Mouse (Mus musculus): ENCODE measurements at regions not wholly inside any gene's neighbourhood (a gene's known extent, or its start where the extent isn't known, plus 50 kb on each side); places are given as distances from the start of the nearest gene placed in this dataset.

DNA sequence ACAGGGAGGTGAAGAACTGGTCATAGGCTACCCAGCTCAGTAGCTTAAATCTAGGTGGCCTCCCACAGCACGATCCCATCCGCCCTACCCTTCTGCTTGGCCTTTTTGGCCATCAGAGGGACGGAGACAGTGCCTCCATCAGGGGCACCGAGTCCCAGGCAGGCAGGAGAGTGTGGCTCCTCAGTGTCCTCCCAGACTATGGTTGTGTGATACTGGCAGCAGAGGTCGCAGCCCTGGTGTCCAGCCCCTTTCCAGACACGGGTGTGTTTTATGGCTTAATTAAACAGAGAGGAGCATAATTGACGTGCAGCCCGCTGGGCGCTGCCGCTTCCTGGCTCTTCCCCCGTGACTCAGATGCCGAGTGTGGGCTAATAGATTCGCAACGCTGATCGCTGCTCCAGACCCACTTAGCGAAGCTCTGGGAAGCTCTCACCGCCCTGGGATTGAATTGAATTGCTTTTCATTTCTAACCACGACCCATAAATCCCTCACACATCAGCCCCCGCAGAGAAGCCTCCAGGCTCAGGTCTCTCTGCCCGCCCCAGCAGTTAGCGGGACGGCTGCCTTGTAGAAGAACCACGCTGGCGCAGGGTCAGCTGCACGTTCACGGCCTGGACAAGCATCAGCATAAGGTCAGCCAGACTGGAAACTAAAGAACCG lies 126.9 kb downstream of the Plxna1 start:
- DNase-seq (ENCODE audit: low read depth, low spot score): no peak
- no peak overlapping the region for H3K27ac ChIP-seq (ENCODE audit: control insufficient read depth, low read depth, low read length)
- H3K9me3 ChIP-seq (replicated peaks; ENCODE audit: insufficient read depth, low read length): no peaks in the 10 kb centered on the region
- H3K27me3 ChIP-seq (ENCODE audit: control insufficient read depth in 1 of 2, insufficient read depth in 2 of 2, low read length in 2 of 2): peaks cover 4% of the 10 kb centered on the region in 2 experiments; a peak in 3 of 4 replicates
- TF ChIP-seq GABPA (IDR thresholded peaks at IDR 0.05; ENCODE audit: low read depth, low read length) (no peak), RCOR1 (IDR thresholded peaks at IDR 0.05; ENCODE audit: low read depth, low read length) (no peak), ZKSCAN1 (IDR thresholded peaks at IDR 0.05; ENCODE audit: low read depth, low read length) (no peak), ZMIZ1 (IDR thresholded peaks at IDR 0.05; ENCODE audit: low read depth, low read length) (no peak), POLR2A (IDR thresholded peaks at IDR 0.05; ENCODE audit: control insufficient read depth in 1 of 2, insufficient read depth in 1 of 2, low read depth in 1 of 2, low read length in 2 of 2, poor library complexity in 1 of 2) (no peak), BHLHE40 (IDR thresholded peaks at IDR 0.05; ENCODE audit: borderline replicate concordance, low read depth, low read length) (no peak), CHD2 (IDR thresholded peaks at IDR 0.05; ENCODE audit: low read length) (no peak), MAFK (IDR thresholded peaks at IDR 0.05; ENCODE audit: borderline replicate concordance, low read depth, low read length) (no peak), GATA1 (IDR thresholded peaks at IDR 0.05; ENCODE audit: low read depth, low read length) (no peak), HCFC1 (IDR thresholded peaks at IDR 0.05; ENCODE audit: low read depth, low read length) (no peak), JUND (IDR thresholded peaks at IDR 0.05; ENCODE audit: low read depth, low read length) (no peak), RAD21 (IDR thresholded peaks at IDR 0.05; ENCODE audit: low read depth, low read length) (no peak)
- H3K4me3 ChIP-seq (ENCODE audit: control insufficient read depth in 1 of 2, insufficient read depth in 1 of 2, low read depth in 2 of 2, low read length in 2 of 2): no peak overlapping the region
- H3K36me3 ChIP-seq (ENCODE audit: control insufficient read depth in 1 of 2, insufficient read depth in 2 of 2, low read length in 2 of 2): no peaks in the 10 kb centered on the region
- no peak overlapping the region for H3K9ac ChIP-seq (ENCODE audit: control insufficient read depth, low read depth, low read length, poor library complexity, severe bottlenecking)
- no peaks in the 10 kb centered on the region for H3K4me1 ChIP-seq (ENCODE audit: control insufficient read depth in 1 of 2, insufficient read depth in 2 of 2, low read length in 2 of 2)
- no peaks in the 10 kb centered on the region for H3K79me2 ChIP-seq (ENCODE audit: control insufficient read depth, insufficient read depth, low read length, poor library complexity)

DNA sequence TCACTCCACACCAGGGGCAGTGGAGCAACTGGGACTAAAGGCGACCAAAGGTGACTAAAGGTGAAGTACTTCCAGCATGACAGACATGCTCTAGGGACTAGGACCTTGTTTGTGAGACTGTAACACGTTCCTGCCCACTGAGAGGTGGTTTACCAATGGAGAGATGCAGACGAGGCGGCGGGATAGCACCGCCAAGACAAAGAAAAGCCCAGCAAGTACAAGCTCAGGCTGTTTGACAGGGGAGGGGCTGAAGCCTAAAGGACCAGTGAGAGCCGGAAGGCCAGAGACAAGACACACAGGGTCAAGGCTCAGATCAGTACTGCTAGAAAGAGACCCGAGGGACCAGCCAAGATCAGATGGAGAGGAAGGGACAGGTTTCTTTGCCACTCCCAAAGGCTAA lies 126.2 kb downstream of the Plxna1 start:
- H3K27ac ChIP-seq (ENCODE audit: control insufficient read depth, low read depth, low read length): no peak overlapping the region
- TF ChIP-seq MAX (IDR thresholded peaks at IDR 0.05; ENCODE audit: low read length) (no peak), SIN3A (IDR thresholded peaks at IDR 0.05; ENCODE audit: low read length) (no peak), UBTF (IDR thresholded peaks at IDR 0.05; ENCODE audit: borderline replicate concordance, insufficient read depth, low read depth, low read length) (no peak), GATA1 (IDR thresholded peaks at IDR 0.05; ENCODE audit: low read depth, low read length) (no peak), TAL1 (IDR thresholded peaks at IDR 0.05; ENCODE audit: low read length) (no peak), MAFK (IDR thresholded peaks at IDR 0.05; ENCODE audit: borderline replicate concordance, low read depth, low read length) (no peak), ZMIZ1 (IDR thresholded peaks at IDR 0.05; ENCODE audit: low read depth, low read length) (no peak)
- H3K9ac ChIP-seq (ENCODE audit: control insufficient read depth, low read depth, low read length, poor library complexity, severe bottlenecking): no peak overlapping the region
- H3K4me1 ChIP-seq (ENCODE audit: control insufficient read depth in 1 of 2, insufficient read depth in 2 of 2, low read length in 2 of 2): no peaks in the 10 kb centered on the region
- DNase-seq (ENCODE audit: low read depth, low spot score): no peak
- H3K9me3 ChIP-seq (replicated peaks; ENCODE audit: insufficient read depth, low read length): no peaks in the 10 kb centered on the region
- no peaks in the 10 kb centered on the region for H3K36me3 ChIP-seq (ENCODE audit: control insufficient read depth in 1 of 2, insufficient read depth in 2 of 2, low read length in 2 of 2)
- no peaks in the 10 kb centered on the region for H3K79me2 ChIP-seq (ENCODE audit: control insufficient read depth, insufficient read depth, low read length, poor library complexity)
- peaks cover 4% of the 10 kb centered on the region in 2 experiments; a peak in 3 of 4 replicates for H3K27me3 ChIP-seq (ENCODE audit: control insufficient read depth in 1 of 2, insufficient read depth in 2 of 2, low read length in 2 of 2)
- no peak overlapping the region for H3K4me3 ChIP-seq (ENCODE audit: control insufficient read depth in 1 of 2, insufficient read depth in 1 of 2, low read depth in 2 of 2, low read length in 2 of 2)

All from MEL (cell line).